Mouse (Mus musculus) left cerebral cortex, postnatal 25 days (tissue): ENCODE measurements at regions not wholly inside any gene's neighbourhood (a gene's known extent, or its start where the extent isn't known, plus 50 kb on each side); places are given as distances from the start of the nearest gene placed in this dataset.

ENCODE experiments used
- DNase-seq, 2 experiments: peaks; one replicate each; pipeline ENCODE4 v3.0.0; 2022; ENCODE audit warnings: low spot score in 2 of 2, mixed read lengths in 1 of 2
- intact Hi-C: fragments of 180-260 bp; cut with DNase I; formaldehyde crosslinking; loops from one replicate; pipeline ENCODE4 v1.15.1; 2025

DNA sequence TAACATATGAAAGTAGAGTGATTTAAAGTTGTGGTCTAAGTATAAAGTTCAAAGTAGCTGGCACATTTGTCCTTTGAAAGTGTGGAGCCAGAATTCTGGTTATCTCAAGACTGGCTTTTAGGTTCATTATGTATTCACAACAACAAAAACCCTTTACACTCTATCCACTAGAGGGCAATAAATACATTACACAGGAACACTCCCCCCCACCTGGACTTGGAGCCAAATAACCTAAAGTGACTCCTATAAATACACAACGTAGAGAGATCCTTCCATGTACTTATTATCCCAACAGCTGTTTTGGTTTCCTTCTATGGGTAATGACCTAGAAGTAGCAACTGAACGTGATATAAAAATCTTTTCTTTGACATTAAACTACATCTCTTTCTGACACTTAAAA is 1235.8 kb downstream of the Pcdh19 start:
- peak in 1 of 2 experiments; percentile 15 for DNase-seq
- intact Hi-C loops: loop anchor here (10.0 kb wide), 1 partner anchor 1242 kb away; no protein-coding TSS in a partner anchor
